Mouse (Mus musculus): ENCODE data around the gene Isyna1. TPM values are rescaled to one million over a fixed set of nuclear protein-coding genes. Genes with fewer than 3 reads are reported as not detected.
A peak's percentile ranks its signal among the peaks of the same experiment; 100 is the strongest.

Isyna1 gene
- total RNA-seq, 2 experiments from 2014 or later: 2.5 to 15.9 TPM

DNA sequence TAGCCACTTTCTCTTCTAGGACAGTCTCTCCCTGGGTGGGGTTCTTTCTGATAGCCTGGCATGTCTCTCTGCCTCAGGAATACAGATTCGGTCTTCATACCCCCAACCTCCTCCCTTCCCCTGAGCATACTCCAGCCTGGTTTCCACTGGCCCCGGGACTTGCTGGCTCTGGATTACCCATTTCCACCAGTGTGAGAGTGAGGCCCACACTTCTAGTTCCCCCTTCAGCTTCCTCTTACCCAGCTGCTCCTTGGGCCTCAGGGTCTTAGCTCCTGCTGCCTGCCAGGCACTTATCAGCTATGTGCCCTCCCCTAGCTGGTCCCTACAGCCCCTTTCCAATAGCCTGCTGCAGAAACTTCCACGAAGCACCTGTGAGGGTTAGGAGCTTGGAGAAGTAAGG, 21.7 kb downstream of the Isyna1 start, which contains the start of gene Lrrc25:
TSS of gene Lrrc25 (plus strand) at position 262 of the 400 bp plus-strand sequence.
- no peak for ATAC-seq (replicated peaks; ENCODE audit: low FRiP score, poor library complexity, severe bottlenecking)

GRCm38 (mm10) chr8:70616645-70617044, 22.5 kb downstream of the Isyna1 start:
- ATAC-seq (replicated peaks; ENCODE audit: low FRiP score, poor library complexity, severe bottlenecking): no peak

- ATAC-seq (replicated peaks; ENCODE audit: low FRiP score, poor library complexity, severe bottlenecking): no peak
Observed at GRCm38 (mm10) chr8:70617985-70618384, 23.8 kb downstream of the Isyna1 start.

GRCm38 (mm10) chr8:70618888-70619334, 24.7 kb downstream of the Isyna1 start:
- ATAC-seq (replicated peaks; ENCODE audit: low FRiP score, poor library complexity, severe bottlenecking): peak; percentile 82

GRCm38 (mm10) chr8:70622220-70622619, 28.0 kb downstream of the Isyna1 start:
- ATAC-seq (replicated peaks; ENCODE audit: low FRiP score, poor library complexity, severe bottlenecking): peak; percentile 62

GRCm38 (mm10) chr8:70625104-70625503, 30.9 kb downstream of the Isyna1 start:
- ATAC-seq (replicated peaks; ENCODE audit: low FRiP score, poor library complexity, severe bottlenecking): no peak

DNA sequence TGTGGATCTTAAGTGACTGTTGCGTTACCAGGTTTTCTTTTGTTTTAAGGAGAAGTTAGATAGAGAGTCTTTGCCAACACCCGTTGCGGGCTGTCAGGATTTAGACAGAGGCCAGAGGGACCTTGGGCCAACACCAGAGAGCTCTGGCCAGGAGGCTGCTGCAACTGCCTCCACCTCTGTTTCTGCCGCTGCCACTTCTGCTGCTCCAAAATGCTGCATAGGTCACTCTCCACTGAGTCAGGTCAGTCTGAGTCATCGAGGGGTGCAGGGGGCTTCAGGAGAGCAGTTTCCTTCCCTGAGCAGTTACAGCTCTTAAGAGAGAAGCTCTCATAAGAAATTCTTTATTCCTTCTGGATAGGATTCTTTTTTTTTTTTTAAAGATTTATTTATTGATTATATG, 32.9 kb downstream of the Isyna1 start:
- ATAC-seq (replicated peaks; ENCODE audit: low FRiP score, poor library complexity, severe bottlenecking): no peak

DNA sequence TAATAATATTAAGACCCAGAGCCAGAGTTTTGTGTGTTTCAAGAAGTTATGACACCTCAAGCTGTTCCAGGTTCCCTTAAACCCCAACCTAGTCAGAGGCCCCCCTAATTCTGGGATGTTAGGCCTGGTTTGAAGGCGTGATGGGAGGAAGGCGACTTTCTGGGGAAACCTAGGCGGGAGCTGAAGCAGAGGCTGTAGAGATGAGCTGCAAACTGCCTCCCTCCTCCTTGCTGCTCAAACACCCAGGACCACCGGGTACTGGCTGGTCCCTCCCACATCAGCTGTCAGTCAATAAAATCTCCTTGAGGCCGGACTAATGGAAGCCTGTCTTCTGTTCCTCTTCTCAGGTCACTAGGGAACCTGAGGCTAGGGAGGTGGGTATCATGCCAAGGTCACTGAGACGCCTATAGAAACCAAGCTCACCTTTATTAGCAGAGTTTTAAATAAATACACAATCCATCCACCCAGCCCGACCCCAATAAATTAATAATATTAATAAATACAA, 34.9 kb downstream of the Isyna1 start:
- ATAC-seq (replicated peaks; ENCODE audit: low FRiP score, poor library complexity, severe bottlenecking): no peak

DNA sequence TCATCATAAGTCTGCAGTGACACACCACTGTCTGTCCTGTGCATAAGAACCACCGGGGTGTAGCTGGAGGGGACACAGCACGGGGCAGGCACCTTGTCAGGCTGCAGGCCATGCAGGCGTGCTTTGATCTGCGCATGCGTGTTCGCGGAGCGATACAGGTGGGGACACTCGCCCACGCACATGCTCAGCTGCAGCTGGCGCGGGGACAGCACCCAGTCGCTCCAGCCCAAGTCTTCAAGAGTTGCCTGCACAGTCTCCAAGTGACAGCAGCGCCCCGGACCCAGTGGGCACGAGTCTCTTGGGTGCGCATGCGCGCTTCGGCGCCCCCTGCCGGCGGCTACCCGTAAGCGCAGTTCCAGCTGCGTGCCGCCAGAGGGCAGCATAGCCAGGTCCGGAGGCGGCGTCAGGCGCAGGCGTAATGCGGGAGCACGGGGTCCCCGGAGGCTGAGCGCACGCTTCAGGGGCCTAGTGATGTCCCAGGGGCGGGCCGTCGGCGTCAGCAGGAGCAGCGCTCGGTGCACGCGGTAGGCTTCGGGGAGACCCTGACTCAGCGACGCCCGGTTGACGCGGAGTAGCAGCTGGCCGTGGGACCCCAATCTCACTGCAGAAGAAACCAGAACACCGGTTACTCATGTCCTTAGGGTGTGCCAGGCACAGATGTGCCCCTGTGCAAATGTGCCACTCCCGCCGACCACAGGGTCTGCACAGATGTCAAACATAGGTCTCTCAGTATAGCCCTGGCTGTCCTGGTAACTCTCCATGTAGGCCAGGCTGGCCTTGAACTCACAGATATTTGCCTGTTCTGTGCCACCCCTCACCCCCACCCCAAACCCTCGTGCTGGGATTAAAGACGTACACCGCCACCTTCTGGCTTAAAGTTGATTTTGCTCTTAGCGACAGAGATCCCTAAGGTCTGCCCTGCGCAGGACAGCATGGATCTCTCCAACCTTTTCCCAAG, 35.7 kb downstream of the Isyna1 start:
- peak; percentile 75 for ATAC-seq (replicated peaks; ENCODE audit: low FRiP score, poor library complexity, severe bottlenecking)

DNA sequence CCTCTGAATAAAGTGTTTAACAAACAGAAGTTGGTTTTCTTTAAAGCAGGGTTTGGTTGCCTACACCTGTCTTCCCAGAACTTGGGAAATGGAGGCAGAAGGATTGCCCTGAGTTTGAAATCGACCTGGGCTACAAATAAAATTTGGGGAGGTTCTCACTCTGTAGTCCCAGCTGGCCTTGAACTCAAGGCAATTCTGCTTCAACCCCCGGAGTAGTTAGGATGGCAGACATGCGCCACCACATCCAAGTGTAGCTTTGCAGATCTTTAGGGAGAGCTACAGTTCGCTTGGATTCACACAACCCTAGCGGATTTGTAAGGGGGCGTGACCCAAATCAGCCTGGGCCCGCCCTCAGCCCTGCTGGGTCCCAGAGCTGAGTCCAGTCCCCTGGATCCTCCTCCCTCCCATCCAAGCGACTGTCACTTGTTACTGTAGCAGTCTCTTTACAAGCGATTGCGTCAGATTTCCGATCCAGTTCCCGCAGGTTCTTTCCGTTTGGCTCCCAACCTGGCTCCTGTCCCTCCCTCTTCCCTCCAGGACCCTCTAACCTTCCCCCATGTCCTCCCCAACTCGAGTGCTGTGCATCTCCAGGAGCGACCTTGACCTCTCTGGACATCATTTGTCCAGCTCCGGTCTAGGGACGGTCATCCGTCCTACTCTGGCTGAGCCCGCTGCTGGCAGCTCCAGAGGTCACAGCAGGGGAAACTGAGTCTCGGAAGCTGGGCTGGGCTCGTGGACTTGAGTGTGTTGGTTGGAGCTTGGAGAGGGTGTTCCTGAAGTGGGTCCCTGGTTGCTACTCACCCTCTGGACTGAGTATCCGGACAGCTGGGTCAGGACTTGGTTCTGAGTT, 36.6 kb downstream of the Isyna1 start:
- ATAC-seq (replicated peaks; ENCODE audit: low FRiP score, poor library complexity, severe bottlenecking): no peak

DNA sequence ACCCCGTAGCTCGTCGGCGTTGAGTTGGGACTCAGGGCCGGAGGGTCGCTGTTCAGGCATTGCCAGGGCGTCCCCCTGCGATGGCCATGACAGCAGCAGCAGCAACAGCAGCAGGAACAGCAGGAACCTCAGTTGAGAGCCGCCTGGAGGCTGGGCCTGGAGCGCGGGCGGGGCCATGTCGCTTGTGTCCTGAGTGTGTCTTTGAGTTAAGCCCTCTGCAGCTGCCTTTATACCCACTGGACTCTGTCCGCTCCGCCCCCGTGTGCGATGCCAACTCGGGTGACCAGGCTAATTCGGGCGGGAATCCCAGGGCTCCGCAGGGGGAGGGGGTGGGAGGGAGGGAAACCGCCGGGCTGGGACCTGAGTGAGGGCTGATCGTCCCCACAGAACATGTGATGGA, 37.3 kb downstream of the Isyna1 start:
- ATAC-seq (replicated peaks; ENCODE audit: low FRiP score, poor library complexity, severe bottlenecking): no peak

- ATAC-seq (replicated peaks; ENCODE audit: low FRiP score, poor library complexity, severe bottlenecking): no peak
Observed at GRCm38 (mm10) chr8:70632346-70632892, 38.2 kb downstream of the Isyna1 start, which contains the start of gene Gdf15. Gene Gdf15 (minus strand): TSS chr8:70632456.

DNA sequence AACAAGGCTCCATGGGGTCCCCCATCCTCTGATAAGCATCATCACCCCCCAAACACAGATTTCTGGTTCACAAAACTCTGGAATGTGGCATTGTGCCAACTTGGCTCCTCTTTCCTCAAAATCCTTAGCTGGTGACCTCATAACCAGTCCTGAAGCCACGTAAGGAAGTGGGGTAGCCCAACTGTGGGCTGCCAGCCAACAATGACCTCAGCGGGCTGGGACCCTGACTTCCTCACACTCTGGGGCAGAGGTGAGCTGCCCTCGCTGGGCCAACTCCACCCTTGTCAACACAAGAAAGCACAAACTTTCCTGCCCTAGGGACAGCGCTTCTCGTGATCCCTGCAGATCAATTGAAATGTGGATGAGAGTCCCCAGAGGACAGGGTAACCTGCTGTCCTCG, 39.9 kb downstream of the Isyna1 start:
- ATAC-seq (replicated peaks; ENCODE audit: low FRiP score, poor library complexity, severe bottlenecking): no peak

- ATAC-seq (replicated peaks; ENCODE audit: low FRiP score, poor library complexity, severe bottlenecking): peak; percentile 41
Observed at GRCm38 (mm10) chr8:70635527-70635926, 41.4 kb downstream of the Isyna1 start.

- ATAC-seq (replicated peaks; ENCODE audit: low FRiP score, poor library complexity, severe bottlenecking): no peak
Observed at GRCm38 (mm10) chr8:70636838-70637237, 42.7 kb downstream of the Isyna1 start.

GRCm38 (mm10) chr8:70638752-70639151, 44.6 kb downstream of the Isyna1 start:
- ATAC-seq (replicated peaks; ENCODE audit: low FRiP score, poor library complexity, severe bottlenecking): no peak

- no peak for ATAC-seq (replicated peaks; ENCODE audit: low FRiP score, poor library complexity, severe bottlenecking)
Observed at GRCm38 (mm10) chr8:70643019-70643418, 48.8 kb downstream of the Isyna1 start.

- no peak for ATAC-seq (replicated peaks; ENCODE audit: low FRiP score, poor library complexity, severe bottlenecking)
Observed at GRCm38 (mm10) chr8:70644065-70644464, 49.9 kb downstream of the Isyna1 start.

DNA sequence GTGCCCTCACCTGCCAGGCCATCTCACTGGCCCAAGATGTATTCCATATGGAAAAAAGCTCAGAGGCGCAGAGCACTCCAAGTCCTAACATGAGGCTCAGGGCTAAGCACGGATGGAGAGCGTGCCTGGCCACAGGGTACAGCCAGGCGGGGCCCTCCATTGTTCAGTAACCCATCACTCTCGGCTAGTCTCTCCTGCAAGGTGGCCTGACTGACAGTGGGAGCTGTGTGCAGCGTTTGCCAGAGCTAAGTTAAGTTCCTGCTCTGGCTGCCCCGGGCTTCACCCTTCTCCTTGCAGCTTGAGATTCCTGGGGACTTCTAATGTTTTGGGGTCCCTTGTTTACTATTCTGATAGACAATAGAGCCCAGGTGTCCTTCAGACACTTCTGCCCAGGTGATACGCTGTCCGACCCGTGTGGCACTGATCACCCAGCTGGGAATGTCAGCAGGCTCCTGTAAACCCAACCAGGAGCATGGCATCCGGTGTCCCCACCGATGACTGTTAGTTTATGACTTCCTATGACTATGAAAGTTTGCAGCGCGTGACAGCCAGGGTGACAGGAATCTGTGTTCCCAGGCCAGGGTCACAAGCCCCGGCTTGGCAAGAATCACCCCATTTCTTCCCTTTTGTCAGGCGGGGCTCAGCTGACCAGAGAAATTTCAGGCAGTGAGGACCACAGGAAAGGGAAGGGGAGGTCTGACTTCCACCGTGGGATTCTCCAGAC, 51.5 kb downstream of the Isyna1 start:
- no peak for ATAC-seq (replicated peaks; ENCODE audit: low FRiP score, poor library complexity, severe bottlenecking)

Measured in erythroid progenitor cell, adult 5-6 weeks (primary cell).